In the genomic region with DNA sequence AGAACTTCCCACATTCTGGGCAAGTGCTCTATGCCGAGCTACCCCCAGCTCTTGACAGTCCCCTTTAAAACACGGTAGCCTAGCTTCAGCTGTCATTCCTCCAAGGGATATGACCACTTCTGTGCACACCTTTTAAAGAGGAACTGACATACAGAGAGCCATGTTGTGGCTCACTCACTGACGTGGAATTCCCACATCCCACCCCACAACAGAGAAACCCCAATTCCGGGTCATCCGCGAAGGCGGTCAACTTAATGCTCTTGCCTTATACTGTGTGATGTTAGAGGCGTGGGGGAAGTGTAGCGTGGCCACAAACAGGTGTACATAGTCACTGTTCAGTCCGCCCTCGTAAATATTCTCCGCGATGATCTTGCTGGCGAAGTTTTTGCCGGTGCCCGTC, we compare ENCODE assay signal across 8 mouse cellular contexts. TPM values are rescaled to one million over a fixed set of nuclear protein-coding genes. Genes with fewer than 3 reads are reported as not detected.
A peak's percentile ranks its signal among the peaks of the same experiment; 100 is the strongest.
DNase-seq lines count a peak whose midpoint lies in the region; ATAC-seq and TF ChIP-seq lines count a peak whose summit lies in the region.

No protein-coding gene starts in this region.

- peak overlapping the region; percentile 89 for H3K9ac ChIP-seq in lung, embryonic 14.5 days
- peak overlapping the region; percentile 86 for H3K9ac ChIP-seq in intestine, embryonic 14.5 days (ENCODE audit: low read length)

- peak overlapping the region; percentile 93 for H3K4me2 ChIP-seq in lung, embryonic 14.5 days
- peak overlapping the region; percentile 87 for H3K4me2 ChIP-seq in intestine, embryonic 14.5 days (ENCODE audit: low read length)

- no peaks in the 10 kb centered on the region for H3K9me3 ChIP-seq in lung, embryonic 14.5 days (ENCODE audit: low read depth, low read length)
- no peaks in the 10 kb centered on the region for H3K9me3 ChIP-seq in embryonic facial prominence, embryonic 10.5 days
- H3K9me3 ChIP-seq in intestine, embryonic 14.5 days (ENCODE audit: control insufficient read depth, low read length), result no peaks in the 10 kb centered on the region

- H3K4me1 ChIP-seq in lung, embryonic 14.5 days (ENCODE audit: insufficient read depth), result peaks cover 10% of the 10 kb centered on the region
- peaks cover 19% of the 10 kb centered on the region for H3K4me1 ChIP-seq in embryonic facial prominence, embryonic 10.5 days
- H3K4me1 ChIP-seq in intestine, embryonic 14.5 days (replicated peaks; ENCODE audit: control insufficient read depth, insufficient read depth, low read length), result peaks cover 11% of the 10 kb centered on the region

- WGBS in lung, embryonic 14.5 days, result 18% methylated on average over 16 of the region's 16 CpGs
- 26% methylated on average over 16 of the region's 16 CpGs for WGBS in embryonic facial prominence, embryonic 10.5 days
- 18% methylated on average over 16 of the region's 16 CpGs for WGBS in intestine, embryonic 14.5 days

- TF ChIP-seq CTCF in lung, embryonic 14.5 days (IDR thresholded peaks at IDR 0.05; ENCODE audit: low read depth), result no peak

- H3K36me3 ChIP-seq in lung, embryonic 14.5 days (ENCODE audit: insufficient read depth), result peaks cover 43% of the 10 kb centered on the region
- H3K36me3 ChIP-seq in embryonic facial prominence, embryonic 10.5 days (replicated peaks), result peaks cover 65% of the 10 kb centered on the region
- peaks cover 31% of the 10 kb centered on the region for H3K36me3 ChIP-seq in intestine, embryonic 14.5 days (ENCODE audit: control insufficient read depth, insufficient read depth, low read length)

- peak overlapping the region; percentile 72; the same call in 1 of the 2 replicates for H3K27ac ChIP-seq in lung, embryonic 14.5 days (ENCODE audit: low read depth)
- peak overlapping the region; percentile 91; the same call in 1 of the 2 replicates for H3K27ac ChIP-seq in embryonic facial prominence, embryonic 10.5 days (replicated peaks)
- H3K27ac ChIP-seq in intestine, embryonic 14.5 days (ENCODE audit: low read depth), result no peak overlapping the region

- peak; percentile 5 for DNase-seq in lung, embryonic 14.5 days
- no peak for DNase-seq in lung, postnatal 25 days (ENCODE audit: low spot score)
- no peak for DNase-seq in embryonic facial prominence, embryonic 10.5 days (ENCODE audit: low spot score)
- peak; percentile 60 for DNase-seq in intestine, embryonic 14.5 days (ENCODE audit: low spot score)
- no peak for DNase-seq in Muller cell, postnatal 12 days (ENCODE audit: inconsistent ontology term)
- no peak for DNase-seq in right cerebral cortex, postnatal 25 days
- no peak for DNase-seq in right cerebral cortex, adult 2 months (ENCODE audit: low spot score in 2 of 2)

- ATAC-seq in lung, embryonic 14.5 days (ENCODE audit: insufficient read depth), result no peak; the same call in 1 of the 2 replicates
- no peak for ATAC-seq in intestine, embryonic 14.5 days (replicated peaks; ENCODE audit: low FRiP score, low TSS enrichment, low read depth)
- ATAC-seq in monocyte, adult 5-6 weeks (replicated peaks; ENCODE audit: insufficient number of reproducible peaks, low FRiP score, low TSS enrichment, poor library complexity, severe bottlenecking), result peak; percentile 25; the same call in 1 of the 2 replicates

- H3K4me3 ChIP-seq in lung, embryonic 14.5 days (ENCODE audit: low read depth, low read length), result peak overlapping the region; percentile 96
- H3K4me3 ChIP-seq in embryonic facial prominence, embryonic 10.5 days, result peak overlapping the region; percentile 99
- peak overlapping the region; percentile 100 for H3K4me3 ChIP-seq in intestine, embryonic 14.5 days (ENCODE audit: low read depth, low read length)

- no peaks in the 10 kb centered on the region for H3K27me3 ChIP-seq in lung, embryonic 14.5 days (ENCODE audit: insufficient read depth, low read length)
- H3K27me3 ChIP-seq in embryonic facial prominence, embryonic 10.5 days (replicated peaks; ENCODE audit: low read depth, poor library complexity, severe bottlenecking), result no peaks in the 10 kb centered on the region
- H3K27me3 ChIP-seq in intestine, embryonic 14.5 days (replicated peaks; ENCODE audit: control insufficient read depth, insufficient read depth, low read length), result no peaks in the 10 kb centered on the region

RNA-seq across cellular contexts. Expression of a gene that starts 0.9 kb away (rescaled TPM):
- 66.4 and 71.6 TPM in 2 replicates for polyA plus RNA-seq in lung, embryonic 14.5 days (2014; fragmentation: Nextera tagmentation; extraction: Ambion mirVana)
- polyA plus RNA-seq in embryonic facial prominence, embryonic 10.5 days (2016; fragmentation: Nextera tagmentation; extraction: Ambion mirVana), result 81.6 and 85.6 TPM in 2 replicates
- 69.4 and 69.6 TPM in 2 replicates for polyA plus RNA-seq in intestine, embryonic 14.5 days (2014; fragmentation: Nextera tagmentation; extraction: Ambion mirVana)
- total RNA-seq in monocyte, adult 5-6 weeks (2017), result 78.8 to 178 TPM (median 108 TPM) in 3 replicates

RNA-seq across cellular contexts. Expression of a gene that starts 14.1 kb away (rescaled TPM):
- polyA plus RNA-seq in lung, embryonic 14.5 days (2014; fragmentation: Nextera tagmentation; extraction: Ambion mirVana), result 41.0 and 41.8 TPM in 2 replicates
- polyA plus RNA-seq in embryonic facial prominence, embryonic 10.5 days (2016; fragmentation: Nextera tagmentation; extraction: Ambion mirVana), result 24.7 and 25.0 TPM in 2 replicates
- 29.1 and 32.0 TPM in 2 replicates for polyA plus RNA-seq in intestine, embryonic 14.5 days (2014; fragmentation: Nextera tagmentation; extraction: Ambion mirVana)
- total RNA-seq in monocyte, adult 5-6 weeks (2017), result 36.4 to 42.7 TPM (median 42.4 TPM) in 3 replicates

RNA-seq across cellular contexts. Expression of a gene that starts 15.2 kb away (rescaled TPM):
- 50.0 and 51.3 TPM in 2 replicates for polyA plus RNA-seq in lung, embryonic 14.5 days (2014; fragmentation: Nextera tagmentation; extraction: Ambion mirVana)
- 54.3 and 57.4 TPM in 2 replicates for polyA plus RNA-seq in embryonic facial prominence, embryonic 10.5 days (2016; fragmentation: Nextera tagmentation; extraction: Ambion mirVana)
- polyA plus RNA-seq in intestine, embryonic 14.5 days (2014; fragmentation: Nextera tagmentation; extraction: Ambion mirVana), result 45.3 and 51.6 TPM in 2 replicates
- 95.8 to 155 TPM (median 141 TPM) in 3 replicates for total RNA-seq in monocyte, adult 5-6 weeks (2017)

RNA-seq across cellular contexts. Expression of a gene that starts 15.3 kb away (rescaled TPM):
- polyA plus RNA-seq in lung, embryonic 14.5 days (2014; fragmentation: Nextera tagmentation; extraction: Ambion mirVana), result 11.1 and 12.4 TPM in 2 replicates
- polyA plus RNA-seq in embryonic facial prominence, embryonic 10.5 days (2016; fragmentation: Nextera tagmentation; extraction: Ambion mirVana), result 16.6 and 17.0 TPM in 2 replicates
- 11.1 and 15.4 TPM in 2 replicates for polyA plus RNA-seq in intestine, embryonic 14.5 days (2014; fragmentation: Nextera tagmentation; extraction: Ambion mirVana)
- total RNA-seq in monocyte, adult 5-6 weeks (2017), result 2.2 to 10.4 TPM (median 3.5 TPM) in 3 replicates

RNA-seq across cellular contexts. Expression of a gene that starts 37.2 kb away (rescaled TPM):
- polyA plus RNA-seq in lung, embryonic 14.5 days (2014; fragmentation: Nextera tagmentation; extraction: Ambion mirVana), result 17.7 and 18.4 TPM in 2 replicates
- polyA plus RNA-seq in embryonic facial prominence, embryonic 10.5 days (2016; fragmentation: Nextera tagmentation; extraction: Ambion mirVana), result 10.2 and 10.3 TPM in 2 replicates
- polyA plus RNA-seq in intestine, embryonic 14.5 days (2014; fragmentation: Nextera tagmentation; extraction: Ambion mirVana), result 3.7 and 4.5 TPM in 2 replicates
- total RNA-seq in monocyte, adult 5-6 weeks (2017), result 0.10 to 4.4 TPM (median 0.11 TPM) in 3 replicates

Comparison
In these comparisons a context has a peak if more than half of its experiments do, and no peak if none do; other contexts are left out.
1. DNase-seq: peak in lung, embryonic 14.5 days (single experiment) and intestine, embryonic 14.5 days (single experiment); none in lung, postnatal 25 days (single experiment), embryonic facial prominence, embryonic 10.5 days (single experiment), Muller cell, postnatal 12 days (single experiment), right cerebral cortex, postnatal 25 days (single experiment) and right cerebral cortex, adult 2 months (0 of 2).
2. Peak in every context shown above with its lines, with median percentiles within 50 percentile points of each other: H3K4me3 ChIP-seq.